Mouse (Mus musculus): ENCODE measurements around the gene Nkpd1. TPM values are rescaled to one million over a fixed set of nuclear protein-coding genes. Genes with fewer than 3 reads are reported as not detected.

Nkpd1 gene
- not detected in 2 replicates for polyA plus RNA-seq (2014; fragmentation: Nextera tagmentation; extraction: Ambion mirVana)

DNA sequence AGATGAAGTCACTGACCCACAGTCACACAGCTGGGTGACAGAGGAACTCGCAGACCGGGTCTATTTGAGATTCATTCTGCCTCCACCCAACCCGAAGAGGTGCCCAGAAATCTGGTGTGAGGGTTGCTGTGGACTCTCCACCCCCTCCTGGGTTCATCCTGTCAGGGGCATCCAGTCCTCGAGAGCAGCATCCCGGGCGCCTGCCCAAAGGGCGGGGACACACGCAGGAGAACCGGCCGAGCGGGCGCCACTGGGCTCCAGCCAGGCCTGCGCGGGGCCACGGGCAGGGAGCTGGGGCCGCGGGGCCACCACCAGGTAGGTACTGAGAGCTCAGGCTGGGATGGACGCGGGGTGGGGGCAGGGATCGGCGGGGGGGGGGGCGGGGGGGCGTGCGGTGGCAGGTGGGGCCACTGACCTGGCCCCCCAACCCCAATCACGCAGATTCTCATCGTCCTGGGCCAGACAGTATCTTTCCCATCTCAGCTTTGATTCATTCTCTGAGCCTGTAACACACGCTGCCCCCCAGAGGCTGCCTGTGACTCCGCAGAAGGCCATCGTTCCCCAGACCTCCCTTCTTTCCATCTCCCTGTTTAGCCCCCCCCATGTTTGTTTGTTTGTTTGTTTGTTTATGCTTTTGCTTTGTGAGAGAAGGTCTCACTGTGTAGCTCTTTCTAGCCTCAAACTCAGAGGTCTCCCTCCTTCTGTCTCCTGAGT lies at the start of gene Nkpd1:
TSS of gene Nkpd1 (plus strand) at position 187 of the 714 bp plus-strand sequence.
- peaks cover 42% of the 10 kb centered on the region for H3K27me3 ChIP-seq (ENCODE audit: control insufficient read depth, insufficient read depth, low read length)
- H3K4me1 ChIP-seq (ENCODE audit: control insufficient read depth, insufficient read depth, low read length), result peaks cover under 1% of the 10 kb centered on the region
- no peaks in the 10 kb centered on the region for H3K36me3 ChIP-seq (ENCODE audit: control insufficient read depth, insufficient read depth, low read length)
- H3K4me2 ChIP-seq (replicated peaks; ENCODE audit: low read depth, low read length), result peak within 1 kb of the TSS; percentile 29; the same call in 1 of the 2 replicates
- H3K4me3 ChIP-seq (ENCODE audit: low read depth, low read length), result no peak within 1 kb of the TSS
- no peak for ATAC-seq (ENCODE audit: insufficient number of reproducible peaks, insufficient read depth, low FRiP score, low read depth)
- 0 out of 2 replicates have a peak within 1 kb of the TSS, but pooled peaks have one; percentile 1 for H3K9ac ChIP-seq (replicated peaks; ENCODE audit: low read depth, low read length)
- H3K27ac ChIP-seq (ENCODE audit: low read length), result no peak within 1 kb of the TSS
- H3K9me3 ChIP-seq (ENCODE audit: control insufficient read depth, low read depth, low read length), result no peaks in the 10 kb centered on the region
- 8% methylated on average over 23 of the region's 29 CpGs for WGBS

DNA sequence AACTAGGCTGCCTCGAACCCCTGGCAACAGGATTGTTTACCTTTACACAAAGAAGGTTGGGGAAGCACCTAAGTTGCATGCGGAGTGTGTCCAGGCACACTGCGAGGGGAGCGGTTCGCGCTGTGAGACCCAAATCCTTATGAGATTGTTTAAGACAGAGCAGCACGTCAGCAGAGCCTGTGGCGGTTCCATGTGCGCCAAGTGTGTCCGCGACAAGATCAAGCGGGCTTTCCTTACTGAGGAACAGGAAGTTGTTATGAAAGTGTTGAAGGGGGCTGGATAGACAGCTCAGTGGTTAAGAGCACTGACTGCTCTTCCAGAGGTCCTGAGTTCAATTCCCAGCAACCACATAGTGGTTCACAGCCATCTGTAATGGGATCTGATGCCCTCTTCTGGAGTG lies 49.4 kb upstream of the Nkpd1 start:
- WGBS, result 58% methylated on average over 12 of the region's 12 CpGs
- peaks cover 14% of the 10 kb centered on the region for H3K27me3 ChIP-seq (ENCODE audit: control insufficient read depth, insufficient read depth, low read length)

DNA sequence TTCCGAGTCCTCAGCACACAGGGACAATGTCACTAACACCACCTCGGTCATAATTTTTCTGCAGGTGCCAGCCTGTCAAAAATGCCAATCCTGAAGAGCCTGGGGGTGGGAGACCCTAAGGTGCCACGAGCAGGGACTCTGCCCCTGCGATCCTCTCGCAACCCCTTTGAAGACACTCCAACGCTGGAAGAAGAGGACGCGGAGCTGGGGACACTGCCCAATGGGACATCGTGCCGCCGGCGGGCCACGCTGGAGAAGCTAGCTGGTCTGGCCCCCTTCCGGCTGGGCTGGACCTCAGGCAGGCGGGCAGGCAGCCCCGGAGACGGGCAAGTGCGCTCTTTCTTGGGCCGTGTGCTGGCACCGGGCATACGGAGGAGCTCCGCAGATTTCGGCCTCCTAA lies 48.2 kb upstream of the Nkpd1 start:
- H3K27ac ChIP-seq (ENCODE audit: low read length), result no peak overlapping the region
- H3K9ac ChIP-seq (replicated peaks; ENCODE audit: low read depth, low read length), result no peak overlapping the region
- H3K4me2 ChIP-seq (replicated peaks; ENCODE audit: low read depth, low read length), result 0 out of 2 replicates have a peak overlapping the region, but pooled peaks have one; percentile 5
- H3K9me3 ChIP-seq (ENCODE audit: control insufficient read depth, low read depth, low read length), result no peaks in the 10 kb centered on the region
- WGBS, result 18% methylated on average over 23 of the region's 23 CpGs
- peaks cover 2% of the 10 kb centered on the region; the same call in 1 of the 2 replicates for H3K4me1 ChIP-seq (ENCODE audit: control insufficient read depth, insufficient read depth, low read length)
- peaks cover 14% of the 10 kb centered on the region for H3K27me3 ChIP-seq (ENCODE audit: control insufficient read depth, insufficient read depth, low read length)
- no peak overlapping the region for H3K4me3 ChIP-seq (ENCODE audit: low read depth, low read length)
- no peaks in the 10 kb centered on the region for H3K36me3 ChIP-seq (ENCODE audit: control insufficient read depth, insufficient read depth, low read length)
- ATAC-seq (ENCODE audit: insufficient number of reproducible peaks, insufficient read depth, low FRiP score, low read depth), result no peak

More for the DNA sequence above, 49.4 kb upstream of the Nkpd1 start:
- H3K9ac ChIP-seq (replicated peaks; ENCODE audit: low read depth, low read length), result no peak overlapping the region
- H3K36me3 ChIP-seq (ENCODE audit: control insufficient read depth, insufficient read depth, low read length), result no peaks in the 10 kb centered on the region
- H3K9me3 ChIP-seq (ENCODE audit: control insufficient read depth, low read depth, low read length), result no peaks in the 10 kb centered on the region
- no peak for ATAC-seq (ENCODE audit: insufficient number of reproducible peaks, insufficient read depth, low FRiP score, low read depth)
- H3K4me1 ChIP-seq (ENCODE audit: control insufficient read depth, insufficient read depth, low read length), result 0 out of 2 replicates have a peak, but pooled peaks cover 2% of the 10 kb centered on the region
- H3K4me2 ChIP-seq (replicated peaks; ENCODE audit: low read depth, low read length), result no peak overlapping the region
- H3K4me3 ChIP-seq (ENCODE audit: low read depth, low read length), result no peak overlapping the region
- no peak overlapping the region for H3K27ac ChIP-seq (ENCODE audit: low read length)

DNA sequence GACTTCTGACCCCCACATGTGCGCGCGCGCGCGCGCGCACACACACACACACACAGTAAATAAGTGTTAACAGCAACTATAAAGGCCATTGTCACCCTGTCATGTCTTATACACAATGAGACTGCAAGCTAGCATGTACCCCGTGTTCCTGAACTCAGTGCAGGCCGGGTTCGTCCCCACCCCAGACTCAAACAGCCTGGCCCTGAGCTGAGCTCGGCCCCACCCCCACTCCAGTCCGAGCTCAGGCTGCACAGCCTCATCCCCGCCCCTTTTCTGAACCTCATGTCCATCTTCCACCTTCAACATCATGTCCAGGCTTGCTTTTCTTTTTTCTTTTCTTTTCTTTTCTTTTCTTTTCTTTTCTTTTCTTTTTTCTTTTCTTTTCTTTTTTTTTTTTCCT lies 47.3 kb upstream of the Nkpd1 start:
- H3K4me1 ChIP-seq (ENCODE audit: control insufficient read depth, insufficient read depth, low read length), result no peaks in the 10 kb centered on the region; the same call in 1 of the 2 replicates
- H3K4me3 ChIP-seq (ENCODE audit: low read depth, low read length), result no peak overlapping the region
- peaks cover 14% of the 10 kb centered on the region for H3K27me3 ChIP-seq (ENCODE audit: control insufficient read depth, insufficient read depth, low read length)
- no peak overlapping the region for H3K9ac ChIP-seq (replicated peaks; ENCODE audit: low read depth, low read length)
- H3K4me2 ChIP-seq (replicated peaks; ENCODE audit: low read depth, low read length), result no peak overlapping the region
- no peak overlapping the region for H3K27ac ChIP-seq (ENCODE audit: low read length)
- no peak for ATAC-seq (ENCODE audit: insufficient number of reproducible peaks, insufficient read depth, low FRiP score, low read depth)
- WGBS, result 13% methylated on average over 14 of the region's 14 CpGs
- H3K36me3 ChIP-seq (ENCODE audit: control insufficient read depth, insufficient read depth, low read length), result no peaks in the 10 kb centered on the region
- no peaks in the 10 kb centered on the region for H3K9me3 ChIP-seq (ENCODE audit: control insufficient read depth, low read depth, low read length)

DNA sequence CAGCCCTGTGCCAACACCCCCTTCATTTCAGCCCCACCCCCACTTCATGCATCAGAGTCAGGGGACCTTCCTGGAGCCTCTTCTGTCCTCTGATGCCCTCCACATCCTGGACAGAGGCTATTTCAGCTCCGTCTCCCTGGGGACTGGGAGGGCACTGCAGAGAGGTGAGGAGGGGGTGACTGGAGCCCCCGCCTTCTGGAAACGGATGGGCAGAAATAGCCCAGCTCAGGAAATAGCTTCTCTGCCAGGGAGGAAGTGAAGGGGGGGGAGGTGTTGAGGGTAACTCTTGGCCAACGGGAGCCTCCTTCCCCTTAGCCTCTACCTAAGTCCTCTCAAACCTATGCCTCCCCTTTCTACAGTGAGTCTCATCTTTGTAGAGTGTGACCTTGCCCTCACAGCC lies 45.2 kb upstream of the Nkpd1 start:
- H3K27me3 ChIP-seq (ENCODE audit: control insufficient read depth, insufficient read depth, low read length), result peaks cover 14% of the 10 kb centered on the region
- no peaks in the 10 kb centered on the region for H3K9me3 ChIP-seq (ENCODE audit: control insufficient read depth, low read depth, low read length)
- H3K4me2 ChIP-seq (replicated peaks; ENCODE audit: low read depth, low read length), result no peak overlapping the region
- no peak overlapping the region for H3K9ac ChIP-seq (replicated peaks; ENCODE audit: low read depth, low read length)
- H3K27ac ChIP-seq (ENCODE audit: low read length), result no peak overlapping the region
- 28% methylated on average over 4 of the region's 4 CpGs for WGBS
- H3K36me3 ChIP-seq (ENCODE audit: control insufficient read depth, insufficient read depth, low read length), result no peaks in the 10 kb centered on the region
- ATAC-seq (ENCODE audit: insufficient number of reproducible peaks, insufficient read depth, low FRiP score, low read depth), result no peak
- no peaks in the 10 kb centered on the region; the same call in 1 of the 2 replicates for H3K4me1 ChIP-seq (ENCODE audit: control insufficient read depth, insufficient read depth, low read length)
- no peak overlapping the region for H3K4me3 ChIP-seq (ENCODE audit: low read depth, low read length)

DNA sequence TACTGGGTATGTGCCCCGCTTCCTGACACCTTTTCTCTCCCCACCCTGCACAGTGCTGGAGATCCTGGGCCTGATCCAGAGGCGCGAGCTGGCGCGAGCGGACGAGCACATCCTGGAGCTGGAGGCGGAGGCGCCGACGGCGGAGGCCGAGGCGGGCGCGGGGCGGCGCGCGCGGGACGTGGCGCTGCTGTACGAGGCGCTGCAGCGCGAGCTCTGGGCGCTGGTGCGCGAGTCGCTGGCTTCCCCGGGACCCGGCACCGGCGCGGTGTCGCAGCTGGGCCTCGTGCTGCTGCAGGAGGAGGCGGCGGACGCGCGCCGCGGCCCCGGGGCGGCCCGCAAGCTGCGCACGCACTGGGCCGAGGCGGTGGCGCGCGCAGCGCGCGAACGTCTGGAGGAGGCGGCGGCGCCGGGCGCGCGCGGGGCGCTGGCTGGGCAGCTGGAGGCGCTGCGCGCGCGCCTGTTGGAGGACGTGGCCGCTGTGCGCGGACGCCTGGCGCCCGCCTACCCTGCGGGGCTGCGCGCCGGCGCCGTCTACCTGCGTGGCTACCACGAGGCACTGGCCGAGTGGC lies 43.7 kb upstream of the Nkpd1 start:
- H3K4me3 ChIP-seq (ENCODE audit: low read depth, low read length), result peak overlapping the region; percentile 41
- ATAC-seq (ENCODE audit: insufficient number of reproducible peaks, insufficient read depth, low FRiP score, low read depth), result peak; percentile 87
- peak overlapping the region; percentile 63 for H3K9ac ChIP-seq (replicated peaks; ENCODE audit: low read depth, low read length)
- no peaks in the 10 kb centered on the region for H3K9me3 ChIP-seq (ENCODE audit: control insufficient read depth, low read depth, low read length)
- H3K27me3 ChIP-seq (ENCODE audit: control insufficient read depth, insufficient read depth, low read length), result peaks cover 14% of the 10 kb centered on the region
- H3K4me1 ChIP-seq (ENCODE audit: control insufficient read depth, insufficient read depth, low read length), result no peaks in the 10 kb centered on the region; the same call in 1 of the 2 replicates
- no peaks in the 10 kb centered on the region for H3K36me3 ChIP-seq (ENCODE audit: control insufficient read depth, insufficient read depth, low read length)
- H3K4me2 ChIP-seq (replicated peaks; ENCODE audit: low read depth, low read length), result peak overlapping the region; percentile 88
- H3K27ac ChIP-seq (ENCODE audit: low read length), result peak overlapping the region; percentile 39; the same call in 1 of the 2 replicates
- under 1% methylated on average over 65 of the region's 89 CpGs for WGBS

DNA sequence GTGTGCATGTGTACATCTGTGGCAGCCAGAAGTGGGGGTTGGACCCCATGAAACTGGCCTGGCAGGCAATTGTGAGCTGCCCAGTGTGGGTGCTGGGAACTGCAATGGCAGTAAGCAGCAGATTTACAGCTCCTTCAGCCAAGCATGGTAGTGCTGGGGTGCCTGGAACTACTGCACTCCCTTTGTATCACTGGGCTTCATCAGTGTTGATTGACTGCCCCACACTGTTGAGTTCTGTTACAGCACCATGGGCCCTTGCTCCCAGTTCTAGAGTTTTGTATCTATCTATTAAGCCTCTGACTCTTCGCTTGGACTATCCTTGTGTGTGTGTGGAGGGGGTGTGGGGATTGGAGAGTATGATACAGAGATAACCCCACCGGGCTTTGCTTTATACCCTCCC lies 40.6 kb upstream of the Nkpd1 start:
- Histone ChIP-seq H3K27me3 (ENCODE audit: control insufficient read depth, insufficient read depth, low read length) (peaks cover 6% of the 10 kb centered on the region; the same call in 1 of the 2 replicates), H3K4me2 (replicated peaks; ENCODE audit: low read depth, low read length) (no peak overlapping the region), H3K4me1 (ENCODE audit: control insufficient read depth, insufficient read depth, low read length) (no peaks in the 10 kb centered on the region; the same call in 1 of the 2 replicates), H3K9me3 (ENCODE audit: control insufficient read depth, low read depth, low read length) (no peaks in the 10 kb centered on the region), H3K4me3 (ENCODE audit: low read depth, low read length) (no peak overlapping the region), H3K36me3 (ENCODE audit: control insufficient read depth, insufficient read depth, low read length) (no peaks in the 10 kb centered on the region), H3K9ac (replicated peaks; ENCODE audit: low read depth, low read length) (no peak overlapping the region), H3K27ac (ENCODE audit: low read length) (no peak overlapping the region)
- 57% methylated on average over 2 of the region's 2 CpGs for WGBS
- ATAC-seq (ENCODE audit: insufficient number of reproducible peaks, insufficient read depth, low FRiP score, low read depth), result no peak

DNA sequence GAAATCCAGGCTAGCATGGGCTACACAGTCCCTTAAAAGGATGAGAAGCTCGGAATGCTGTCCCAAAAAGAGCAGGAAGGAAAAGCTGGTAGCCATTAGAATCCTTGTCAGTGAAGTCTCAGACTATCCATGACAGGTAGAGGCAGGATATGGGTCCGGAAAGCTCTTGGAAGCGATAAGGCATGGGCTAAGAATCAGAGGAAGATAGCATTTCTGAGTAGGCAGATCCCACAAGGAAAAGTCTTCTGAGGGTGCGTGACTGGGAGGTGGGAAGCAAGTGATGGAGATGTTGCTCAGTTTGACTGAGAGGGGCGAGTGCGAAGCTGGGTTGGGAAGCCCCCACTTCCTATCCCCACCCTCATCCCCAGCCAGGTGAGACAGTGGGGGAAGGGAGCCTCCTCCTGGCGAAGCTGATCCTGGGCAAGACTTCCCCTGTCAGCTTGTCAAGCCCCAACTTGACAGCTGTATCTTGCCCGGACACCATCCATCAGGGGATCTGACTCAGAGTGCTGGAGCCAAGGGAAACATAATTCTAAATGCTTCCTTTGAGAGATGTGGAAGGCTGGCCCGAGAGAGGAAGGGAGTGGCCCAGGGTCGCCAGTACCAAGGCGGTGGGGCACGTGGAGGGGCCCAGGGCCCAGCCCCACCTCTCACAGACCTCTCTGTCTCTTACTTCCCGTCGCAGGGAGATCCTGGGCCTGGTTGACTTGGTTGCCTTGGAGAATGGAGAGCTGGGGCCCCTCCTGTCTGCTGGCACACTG lies 39.8 kb upstream of the Nkpd1 start:
- WGBS, result 24% methylated on average over 14 of the region's 14 CpGs
- Histone ChIP-seq H3K27me3 (ENCODE audit: control insufficient read depth, insufficient read depth, low read length) (peaks cover 3% of the 10 kb centered on the region; the same call in 1 of the 2 replicates), H3K9ac (replicated peaks; ENCODE audit: low read depth, low read length) (no peak overlapping the region), H3K36me3 (ENCODE audit: control insufficient read depth, insufficient read depth, low read length) (no peaks in the 10 kb centered on the region), H3K4me3 (ENCODE audit: low read depth, low read length) (no peak overlapping the region), H3K4me2 (replicated peaks; ENCODE audit: low read depth, low read length) (no peak overlapping the region), H3K4me1 (ENCODE audit: control insufficient read depth, insufficient read depth, low read length) (no peaks in the 10 kb centered on the region; the same call in 1 of the 2 replicates), H3K27ac (ENCODE audit: low read length) (no peak overlapping the region), H3K9me3 (ENCODE audit: control insufficient read depth, low read depth, low read length) (no peaks in the 10 kb centered on the region)
- no peak for ATAC-seq (ENCODE audit: insufficient number of reproducible peaks, insufficient read depth, low FRiP score, low read depth)
